Mouse (Mus musculus) heart, adult 2 months (tissue): Measurements from ENCODE around the gene Gmds.

Source experiments
- CTCF ChIP-seq: fragments of 200-600 bp; IDR thresholded peaks from 2 replicates; pipeline ENCODE4 v1.8.1; 2022; ENCODE audit warnings: antibody characterized with exemption, mild to moderate bottlenecking, moderate library complexity
- EP300 ChIP-seq: fragments of 200-500 bp; IDR thresholded peaks from 2 replicates; pipeline ENCODE4 v1.6.1; 2011; ENCODE audit warnings: low read depth, low read length, control low read depth; ENCODE audit not compliant: insufficient read depth
- POLR2A ChIP-seq: fragments of 200-500 bp; IDR thresholded peaks from 2 replicates; pipeline ENCODE4 v1.6.1; 2011; ENCODE audit warnings: mild to moderate bottlenecking, low read depth, low read length, control low read depth; ENCODE audit not compliant: insufficient read depth

DNA sequence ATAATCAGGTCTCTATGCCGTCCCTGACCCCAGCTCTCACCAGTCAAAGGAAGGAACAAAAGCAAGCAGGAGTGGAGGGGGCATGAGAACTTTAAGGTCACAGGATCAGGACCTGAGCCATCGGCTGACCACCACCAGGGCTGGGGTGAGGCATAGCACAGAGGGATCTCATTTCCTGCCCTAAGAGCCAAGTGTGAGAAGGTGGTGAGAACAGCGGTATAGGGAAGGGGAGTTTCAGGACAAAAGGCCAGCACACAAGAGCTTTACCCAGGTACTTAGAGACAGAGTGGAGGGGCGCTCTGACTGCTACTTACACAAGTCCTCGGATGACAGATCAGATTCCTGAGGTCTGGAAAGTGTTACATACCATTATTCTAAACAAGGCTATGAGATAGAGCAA is 426.6 kb downstream of the Gmds start:
- TF ChIP-seq EP300 (no peak), POLR2A (no peak), CTCF (no peak)
